Comparison of ENCODE assay signal across 7 mouse cellular contexts in genomic region chrX:48593721-48594098, GRCm38 (mm10). TPM values are rescaled to one million over a fixed set of nuclear protein-coding genes. Genes with fewer than 3 reads are reported as not detected.
A peak's percentile ranks its signal among the peaks of the same experiment; 100 is the strongest.
DNase-seq lines count a peak whose midpoint lies in the region; ATAC-seq and TF ChIP-seq lines count a peak whose summit lies in the region.

No protein-coding gene starts in this region.

- peak; percentile 12 for ATAC-seq in Patski
- ATAC-seq in limb, embryonic 14.5 days (ENCODE audit: low FRiP score, low read depth) = peak; percentile 51
- peak; percentile 34; the same call in 1 of the 2 replicates for ATAC-seq in stomach, embryonic 14.5 days (ENCODE audit: insufficient number of reproducible peaks, insufficient read depth, low FRiP score, low read depth)

- H3K27ac ChIP-seq in forebrain, embryonic 10.5 days = peak overlapping the region; percentile 93
- H3K27ac ChIP-seq in limb, embryonic 14.5 days (replicated peaks; ENCODE audit: low read depth, low read length) = peak overlapping the region; percentile 80
- peak overlapping the region; percentile 69; the same call in 1 of the 2 replicates for H3K27ac ChIP-seq in stomach, embryonic 14.5 days (ENCODE audit: low read length)

- peak; percentile 2 for DNase-seq in lung, adult 2 months
- DNase-seq in lung, postnatal 36 days = no peak
- no peak for DNase-seq in Patski (ENCODE audit: low read depth, low spot score)
- no peak for DNase-seq in forebrain, embryonic 10.5 days (ENCODE audit: extremely low spot score, low spot score)
- no peak for DNase-seq in limb, embryonic 14.5 days (ENCODE audit: low spot score)
- no peak for DNase-seq in left cerebral cortex, postnatal 10 days (ENCODE audit: extremely low spot score in 1 of 2, low spot score in 2 of 2)

- H3K9ac ChIP-seq in limb, embryonic 14.5 days (ENCODE audit: low read depth, low read length, severe bottlenecking) = peak overlapping the region; percentile 70
- H3K9ac ChIP-seq in stomach, embryonic 14.5 days (replicated peaks; ENCODE audit: low read depth, low read length) = peak overlapping the region; percentile 60

- H3K9me3 ChIP-seq in forebrain, embryonic 10.5 days = no peaks in the 10 kb centered on the region
- H3K9me3 ChIP-seq in limb, embryonic 14.5 days (ENCODE audit: control insufficient read depth, low read length) = no peaks in the 10 kb centered on the region
- H3K9me3 ChIP-seq in stomach, embryonic 14.5 days (ENCODE audit: control insufficient read depth, low read depth, low read length) = no peaks in the 10 kb centered on the region

- no peaks in the 10 kb centered on the region for H3K4me1 ChIP-seq in lung, adult 2 months (ENCODE audit: control insufficient read depth, insufficient read depth, low read length)
- peaks cover 4% of the 10 kb centered on the region; the same call in 1 of the 2 replicates for H3K4me1 ChIP-seq in forebrain, embryonic 10.5 days
- no peaks in the 10 kb centered on the region for H3K4me1 ChIP-seq in limb, embryonic 14.5 days (ENCODE audit: control insufficient read depth, insufficient read depth, low read length)
- H3K4me1 ChIP-seq in stomach, embryonic 14.5 days (ENCODE audit: control insufficient read depth, insufficient read depth, low read length) = no peaks in the 10 kb centered on the region

- no peak for TF ChIP-seq POLR2A in lung, adult 2 months (IDR thresholded peaks at IDR 0.05; ENCODE audit: borderline replicate concordance, extremely low read depth, low read depth, low read length)
- TF ChIP-seq POLR2A in limb, embryonic 14.5 days (IDR thresholded peaks at IDR 0.05; ENCODE audit: borderline replicate concordance, extremely low read depth, insufficient read depth, insufficient read length) = no peak

- TF ChIP-seq CTCF in lung, adult 2 months (IDR thresholded peaks at IDR 0.05; ENCODE audit: insufficient read depth, low read length) = no peak
- no peak for TF ChIP-seq CTCF in Patski (IDR thresholded peaks at IDR 0.05)

- H3K27me3 ChIP-seq in Patski = peaks cover 3% of the 10 kb centered on the region
- no peaks in the 10 kb centered on the region for H3K27me3 ChIP-seq in forebrain, embryonic 10.5 days (ENCODE audit: poor library complexity, severe bottlenecking)
- no peaks in the 10 kb centered on the region for H3K27me3 ChIP-seq in limb, embryonic 14.5 days (ENCODE audit: control insufficient read depth, insufficient read depth, low read length)
- H3K27me3 ChIP-seq in stomach, embryonic 14.5 days (ENCODE audit: control insufficient read depth, insufficient read depth, low read length) = no peaks in the 10 kb centered on the region

- intact Hi-C loops in left cerebral cortex, postnatal 10 days (cut with DNase I) = no loop called here

- POLR2A ChIA-PET in Patski (lab: Charles Lee) = no interaction called here

- peaks cover 36% of the 10 kb centered on the region for H3K36me3 ChIP-seq in forebrain, embryonic 10.5 days (replicated peaks)
- H3K36me3 ChIP-seq in limb, embryonic 14.5 days (ENCODE audit: control insufficient read depth, insufficient read depth, low read length) = peaks cover 11% of the 10 kb centered on the region
- H3K36me3 ChIP-seq in stomach, embryonic 14.5 days (ENCODE audit: control insufficient read depth, insufficient read depth, low read length) = peaks cover 7% of the 10 kb centered on the region; the same call in 1 of the 2 replicates

- peak overlapping the region; percentile 91 for H3K4me3 ChIP-seq in lung, adult 2 months (replicated peaks; ENCODE audit: extremely low read depth, low read depth, low read length)
- H3K4me3 ChIP-seq in forebrain, embryonic 10.5 days = peak overlapping the region; percentile 70
- H3K4me3 ChIP-seq in limb, embryonic 14.5 days (replicated peaks; ENCODE audit: low read length) = peak overlapping the region; percentile 61
- H3K4me3 ChIP-seq in stomach, embryonic 14.5 days (ENCODE audit: low read depth, low read length) = peak overlapping the region; percentile 56

- peak overlapping the region; percentile 49 for H3K4me2 ChIP-seq in limb, embryonic 14.5 days (replicated peaks; ENCODE audit: low read depth, low read length, severe bottlenecking)
- peak overlapping the region; percentile 31 for H3K4me2 ChIP-seq in stomach, embryonic 14.5 days (replicated peaks; ENCODE audit: low read depth, low read length)

- CTCF ChIA-PET in Patski (lab: Charles Lee) = no interaction called here

- in situ Hi-C loops in Patski (cut with MboI; ENCODE audit: low pct_unique_long_range_greater_than_20kb) = no loop called here

- WGBS in lung, adult 2 months = 35% methylated on average over 15 of the region's 15 CpGs
- 26% methylated on average over 7 of the region's 15 CpGs for WGBS in forebrain, embryonic 10.5 days
- 28% methylated on average over 12 of the region's 15 CpGs for WGBS in limb, embryonic 14.5 days
- 26% methylated on average over 11 of the region's 15 CpGs for WGBS in stomach, embryonic 14.5 days

RNA-seq across cellular contexts. Expression of gene Zfp280c, which starts 0.6 kb away (rescaled TPM):
- 1.9 and 4.1 TPM in 2 replicates for polyA plus RNA-seq in lung, adult 2 months (2012; rRNA removed)
- 16.7 TPM for polyA plus RNA-seq in Patski (2021)
- polyA plus RNA-seq in forebrain, embryonic 10.5 days (2016; fragmentation: Nextera tagmentation; extraction: Ambion mirVana) = 20.4 and 25.2 TPM in 2 replicates
- 38.9 and 48.8 TPM in 2 replicates for polyA plus RNA-seq in limb, embryonic 14.5 days (2012; rRNA removed)
- 13.3 and 16.8 TPM in 2 replicates for polyA plus RNA-seq in limb, embryonic 14.5 days (2014; fragmentation: Nextera tagmentation; extraction: Ambion mirVana)
- 15.6 and 16.6 TPM in 2 replicates for polyA plus RNA-seq in stomach, embryonic 14.5 days (2014; fragmentation: Nextera tagmentation; extraction: Ambion mirVana)
- 10 to 100 TPM; 25.6 to 30.6 TPM for total RNA-seq in left cerebral cortex, postnatal 10 days (2021)

RNA-seq across cellular contexts. Expression of gene Slc25a14, which starts 29.5 kb away (rescaled TPM):
- 2.0 and 2.8 TPM in 2 replicates for polyA plus RNA-seq in lung, adult 2 months (2012; rRNA removed)
- 13.6 TPM for polyA plus RNA-seq in Patski (2021)
- 20.5 and 22.6 TPM in 2 replicates for polyA plus RNA-seq in forebrain, embryonic 10.5 days (2016; fragmentation: Nextera tagmentation; extraction: Ambion mirVana)
- polyA plus RNA-seq in limb, embryonic 14.5 days (2012; rRNA removed) = 10.9 and 12.1 TPM in 2 replicates
- polyA plus RNA-seq in limb, embryonic 14.5 days (2014; fragmentation: Nextera tagmentation; extraction: Ambion mirVana) = 12.6 and 13.7 TPM in 2 replicates
- 14.4 and 15.0 TPM in 2 replicates for polyA plus RNA-seq in stomach, embryonic 14.5 days (2014; fragmentation: Nextera tagmentation; extraction: Ambion mirVana)
- 10 to 100 TPM; 40.7 to 47.3 TPM for total RNA-seq in left cerebral cortex, postnatal 10 days (2021)
